Mouse (Mus musculus) liver, adult 2 months (tissue): ENCODE measurements around the gene Ptprs. TPM values are rescaled to one million over a fixed set of nuclear protein-coding genes. Genes with fewer than 3 reads are reported as not detected.
A peak's percentile ranks its signal among the peaks of the same experiment; 100 is the strongest.

ENCODE experiments used
- DNase-seq: peaks from one replicate; pipeline ENCODE4 v3.0.0-alpha.2; 2011; ENCODE audit warnings: low read depth, low spot score; ENCODE audit errors: extremely low read depth
- H3K27ac ChIP-seq: fragments of 200-500 bp; replicated peaks from 2 replicates; pipeline ENCODE4 v1.5.1; 2012; ENCODE audit warnings: low read depth, mild to moderate bottlenecking, control low read depth, inconsistent platforms, low read length; ENCODE audit not compliant: insufficient read depth
- H3K27me3 ChIP-seq: fragments of 200-500 bp; 2 replicates; pipeline ENCODE4 v1.6.1; 2012; ENCODE audit warnings: mild to moderate bottlenecking, moderate library complexity, low read length, inconsistent platforms; ENCODE audit not compliant: control insufficient read depth, insufficient read depth
- H3K36me3 ChIP-seq: fragments of 200-500 bp; 2 replicates; pipeline ENCODE4 v1.6.1; 2012; ENCODE audit warnings: low read length, inconsistent platforms; ENCODE audit not compliant: control insufficient read depth, insufficient read depth
- H3K4me1 ChIP-seq: fragments of 200-500 bp; 2 replicates; pipeline ENCODE4 v1.6.1; 2011; ENCODE audit warnings: low read length; ENCODE audit not compliant: control insufficient read depth, insufficient read depth
- H3K4me3 ChIP-seq: fragments of 200-500 bp; 2 replicates; pipeline ENCODE4 v1.5.1; 2011; ENCODE audit warnings: low read depth, mild to moderate bottlenecking, control low read depth, low read length, moderate library complexity; ENCODE audit not compliant: insufficient read depth
- H3K79me2 ChIP-seq: fragments of 200-500 bp; 2 replicates; pipeline ENCODE4 v1.6.1; 2012; ENCODE audit warnings: inconsistent platforms, mild to moderate bottlenecking, low read length, moderate library complexity; ENCODE audit not compliant: control insufficient read depth, insufficient read depth
- H3K9ac ChIP-seq: fragments of 200-500 bp; 2 replicates; pipeline ENCODE4 v1.6.1; 2012; ENCODE audit warnings: low read depth, mild to moderate bottlenecking, control low read depth, inconsistent platforms, low read length
- CTCF ChIP-seq: fragments of 200-500 bp; IDR thresholded peaks from 2 replicates; pipeline ENCODE4 v1.5.1; 2011; ENCODE audit warnings: low read depth, low read length, control low read depth
- POLR2A ChIP-seq: fragments of 200-500 bp; IDR thresholded peaks from 2 replicates; pipeline ENCODE4 v1.6.1; 2011; ENCODE audit warnings: low read length, control low read depth; ENCODE audit not compliant: insufficient read depth; ENCODE audit errors: extremely low read depth
- WGBS: fragments of 180-500 bp; shearing (Covaris S2); methylation state at CpG from one replicate; pipeline ENCODE4 v1.1.7; 2018; 5-methylcytosine and 5-hydroxymethylcytosine counted together
- polyA plus RNA-seq: library from polyadenylated mRNA; depleted of rRNA; stranded (reverse); fragments of >200 nt; gene quantifications from 2 replicates; pipeline ENCODE4 v1.2.3, GENCODE M21; 2012; rRNA removed
- total RNA-seq: library from RNA; depleted of rRNA; stranded (reverse); fragments of >200 nt; gene quantifications from 2 replicates; pipeline ENCODE4 v1.2.3, GENCODE M21; 2014; rRNA removed

Ptprs gene
- total and polyA plus RNA-seq, 2 experiments, result 4.4 to 10.2 TPM

DNA sequence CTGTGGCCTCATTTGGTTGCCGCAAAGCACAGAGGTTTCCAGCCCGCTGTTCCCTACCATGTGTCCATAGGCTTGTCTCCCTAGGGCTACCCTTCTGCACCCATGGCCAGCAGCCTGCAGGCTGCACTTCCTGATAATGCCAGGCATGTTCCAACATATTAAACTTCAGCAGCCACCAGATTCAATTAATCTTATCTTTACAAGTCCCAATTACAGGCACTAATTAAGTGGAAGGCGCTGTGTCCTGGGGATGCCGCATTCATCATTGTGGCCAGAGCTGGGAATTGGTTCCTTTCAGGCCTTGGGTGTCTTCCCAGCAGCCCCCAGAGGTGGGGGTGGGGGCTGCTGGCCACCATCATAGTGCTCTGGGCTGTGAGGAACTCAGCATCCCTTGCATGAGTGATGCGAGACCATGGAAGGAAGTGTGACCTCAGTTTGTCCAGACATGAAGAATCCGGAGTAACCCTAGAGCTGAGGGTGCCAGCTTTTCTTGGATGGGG is 107.9 kb downstream of the Ptprs start:
- Histone ChIP-seq H3K27ac (no peak overlapping the region), H3K27me3 (no peaks in the 10 kb centered on the region), H3K4me3 (no peak overlapping the region), H3K36me3 (no peaks in the 10 kb centered on the region), H3K4me1 (peaks cover 10% of the 10 kb centered on the region), H3K79me2 (no peaks in the 10 kb centered on the region; the same call in 1 of the 2 replicates), H3K9ac (no peak overlapping the region)
- DNase-seq, result no peak
- TF ChIP-seq POLR2A (no peak), CTCF (no peak)
- WGBS, result 90% methylated on average over 6 of the region's 6 CpGs

GRCm38 (mm10) chr17:56365791-56366673 is 110.3 kb downstream of the Ptprs start:
- no peak for TF ChIP-seq POLR2A
- TF ChIP-seq CTCF, result no peak
- Histone ChIP-seq H3K79me2 (no peaks in the 10 kb centered on the region; the same call in 1 of the 2 replicates), H3K4me1 (peaks cover 6% of the 10 kb centered on the region; the same call in 1 of the 2 replicates), H3K27me3 (no peaks in the 10 kb centered on the region), H3K36me3 (no peaks in the 10 kb centered on the region), H3K27ac (no peak overlapping the region), H3K9ac (no peak overlapping the region), H3K4me3 (no peak overlapping the region)
- peak; percentile 72 for DNase-seq
- WGBS, result 69% methylated on average over 7 of the region's 7 CpGs

Other genes with a start within 250 kb of the Ptprs start
- 11.5 and 12.1 TPM in 2 replicates for gene Fem1a, start 219.7 kb downstream of the Ptprs start, total RNA-seq
- gene Fem1a, start 219.7 kb downstream of the Ptprs start, polyA plus RNA-seq, result 16.6 and 18.9 TPM in 2 replicates
- gene Ticam1, start 199.7 kb downstream of the Ptprs start, total RNA-seq, result 2.5 and 3.4 TPM in 2 replicates
- gene Ticam1, start 199.7 kb downstream of the Ptprs start, polyA plus RNA-seq, result 20.9 and 27.7 TPM in 2 replicates
- 23.0 and 28.1 TPM in 2 replicates for gene Plin3, start 183.6 kb downstream of the Ptprs start, total RNA-seq
- 20.6 and 21.5 TPM in 2 replicates for gene Plin3, start 183.6 kb downstream of the Ptprs start, polyA plus RNA-seq
- gene Arrdc5, start 176.2 kb downstream of the Ptprs start, total RNA-seq, result not detected in 2 replicates
- not detected in 2 replicates for gene Arrdc5, start 176.2 kb downstream of the Ptprs start, polyA plus RNA-seq
- 0.92 and 2.7 TPM in 2 replicates for gene Uhrf1, start 173.2 kb downstream of the Ptprs start, total RNA-seq
- 0.20 and 0.22 TPM in 2 replicates for gene Uhrf1, start 173.2 kb downstream of the Ptprs start, polyA plus RNA-seq
- gene Kdm4b, start 150.4 kb downstream of the Ptprs start, total RNA-seq, result 9.5 and 10.4 TPM in 2 replicates
- 13.0 and 15.6 TPM in 2 replicates for gene Kdm4b, start 150.4 kb downstream of the Ptprs start, polyA plus RNA-seq
- not detected in 2 replicates for gene Znrf4, start 35.9 kb upstream of the Ptprs start, total RNA-seq
- not detected in 2 replicates for gene Znrf4, start 35.9 kb upstream of the Ptprs start, polyA plus RNA-seq
- gene Gm20219, start 77.9 kb upstream of the Ptprs start, total RNA-seq, result not detected in 2 replicates
- 0.14 and 0.31 TPM in 2 replicates for gene Gm20219, start 77.9 kb upstream of the Ptprs start, polyA plus RNA-seq
- 30.6 and 32.8 TPM in 2 replicates for gene Safb2, start 108.1 kb upstream of the Ptprs start, total RNA-seq
- gene Safb2, start 108.1 kb upstream of the Ptprs start, polyA plus RNA-seq, result 41.7 and 62.3 TPM in 2 replicates
- gene Safb, start 108.3 kb upstream of the Ptprs start, total RNA-seq, result 20.8 and 22.9 TPM in 2 replicates
- 36.6 and 56.2 TPM in 2 replicates for gene Safb, start 108.3 kb upstream of the Ptprs start, polyA plus RNA-seq
- 201 and 208 TPM in 2 replicates for gene 2410015M20Rik, start 133.3 kb upstream of the Ptprs start, total RNA-seq
- gene 2410015M20Rik, start 133.3 kb upstream of the Ptprs start, polyA plus RNA-seq, result 214 and 259 TPM in 2 replicates
- gene Rpl36, start 136.9 kb upstream of the Ptprs start, total RNA-seq, result 820 and 1,038 TPM in 2 replicates
- 845 and 1,134 TPM in 2 replicates for gene Rpl36, start 136.9 kb upstream of the Ptprs start, polyA plus RNA-seq
- gene Lonp1, start 150.4 kb upstream of the Ptprs start, total RNA-seq, result 81.0 and 89.5 TPM in 2 replicates
- 124 and 129 TPM in 2 replicates for gene Lonp1, start 150.4 kb upstream of the Ptprs start, polyA plus RNA-seq
- 1.0 and 1.1 TPM in 2 replicates for gene Catsperd, start 151.7 kb upstream of the Ptprs start, total RNA-seq
- gene Catsperd, start 151.7 kb upstream of the Ptprs start, polyA plus RNA-seq, result 0.70 and 4.0 TPM in 2 replicates
- 14.3 and 18.6 TPM in 2 replicates for gene Ranbp3, start 196.8 kb upstream of the Ptprs start, total RNA-seq
- 36.2 and 38.7 TPM in 2 replicates for gene Ranbp3, start 196.8 kb upstream of the Ptprs start, polyA plus RNA-seq
- 110 and 146 TPM in 2 replicates for gene Ndufa11, start 241.3 kb upstream of the Ptprs start, total RNA-seq
- gene Ndufa11, start 241.3 kb upstream of the Ptprs start, polyA plus RNA-seq, result 462 and 466 TPM in 2 replicates
- 8.9 and 10.7 TPM in 2 replicates for gene Vmac, start 241.5 kb upstream of the Ptprs start, total RNA-seq
- 12.3 and 15.2 TPM in 2 replicates for gene Vmac, start 241.5 kb upstream of the Ptprs start, polyA plus RNA-seq